Mouse (Mus musculus): Measurements from ENCODE around the gene Btbd7. TPM values are rescaled to one million over a fixed set of nuclear protein-coding genes. Genes with fewer than 3 reads are reported as not detected.

Gene Btbd7
- 18.4 and 20.6 TPM in 2 replicates for polyA plus RNA-seq (2015; fragmentation: Nextera tagmentation; extraction: Ambion mirVana)

GRCm38 (mm10) chr12:102878031-102878823 is at the start of gene Btbd7:
Gene Btbd7 (minus strand): TSS chr12:102878471.
- WGBS = under 1% methylated on average over 62 of the region's 95 CpGs

DNA sequence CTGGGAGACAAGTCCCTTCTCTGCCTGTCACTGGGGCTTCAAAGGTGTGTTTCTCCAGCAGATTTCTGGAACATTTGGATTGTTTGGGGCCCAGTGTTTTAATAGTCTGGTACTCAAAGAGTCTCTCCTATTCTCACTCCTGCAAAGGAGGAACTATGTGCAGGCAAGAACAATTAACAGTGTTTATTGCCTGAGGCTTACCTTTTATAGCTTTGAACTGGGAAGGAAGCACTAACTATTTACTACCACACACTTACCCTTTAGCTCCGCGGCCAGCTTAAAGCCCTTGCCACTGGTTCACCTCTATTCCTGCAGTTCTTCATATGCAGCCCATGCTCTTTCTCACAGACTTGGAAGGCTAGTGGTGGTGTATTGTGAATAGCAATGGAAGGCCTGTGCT is 37.8 kb upstream of the Btbd7 start:
- H3K27ac ChIP-seq = no peak overlapping the region
- no peaks in the 10 kb centered on the region for H3K9me3 ChIP-seq
- H3K27me3 ChIP-seq = no peaks in the 10 kb centered on the region
- H3K4me1 ChIP-seq = no peaks in the 10 kb centered on the region
- no peaks in the 10 kb centered on the region for H3K36me3 ChIP-seq
- 86% methylated on average over 2 of the region's 2 CpGs for WGBS
- ATAC-seq (ENCODE audit: borderline replicate concordance, extremely low read depth, low FRiP score, low TSS enrichment) = no peak
- H3K4me3 ChIP-seq = no peak overlapping the region
- H3K4me2 ChIP-seq = no peak overlapping the region
- no peak overlapping the region for H3K9ac ChIP-seq

More at GRCm38 (mm10) chr12:102878031-102878823, at the start of gene Btbd7:
- Histone ChIP-seq H3K27ac (peak within 1 kb of the TSS; percentile 95), H3K4me3 (peak within 1 kb of the TSS; percentile 96), H3K36me3 (no peaks in the 10 kb centered on the region), H3K9me3 (no peaks in the 10 kb centered on the region), H3K27me3 (no peaks in the 10 kb centered on the region), H3K4me2 (peak within 1 kb of the TSS; percentile 69), H3K9ac (peak within 1 kb of the TSS; percentile 91), H3K4me1 (peaks cover 17% of the 10 kb centered on the region)
- ATAC-seq (ENCODE audit: borderline replicate concordance, extremely low read depth, low FRiP score, low TSS enrichment) = peak; percentile 97

DNA sequence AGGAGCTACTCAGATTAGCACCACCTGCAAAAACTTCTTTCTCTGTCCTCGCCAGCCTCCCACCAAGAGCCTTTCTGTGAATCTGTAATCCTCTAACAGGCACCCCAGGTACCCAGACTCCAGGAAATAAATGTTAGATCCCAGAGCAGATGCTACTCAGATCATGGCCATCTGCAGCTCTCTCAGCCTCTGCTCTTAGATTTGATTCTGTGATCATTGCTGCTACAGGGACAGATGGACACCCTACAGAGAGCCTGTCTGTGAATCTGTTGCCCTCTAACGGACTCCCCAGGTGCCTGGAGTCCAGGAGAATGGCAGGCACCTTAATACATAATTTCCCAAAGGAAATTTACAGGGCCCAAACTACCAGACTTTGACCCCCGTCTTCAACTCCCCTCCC is 29.9 kb upstream of the Btbd7 start:
- H3K27ac ChIP-seq = no peak overlapping the region
- no peaks in the 10 kb centered on the region for H3K4me1 ChIP-seq
- no peak for ATAC-seq (ENCODE audit: borderline replicate concordance, extremely low read depth, low FRiP score, low TSS enrichment)
- no peaks in the 10 kb centered on the region for H3K9me3 ChIP-seq
- H3K9ac ChIP-seq = no peak overlapping the region
- H3K36me3 ChIP-seq = no peaks in the 10 kb centered on the region
- WGBS = 49% methylated on average over 3 of the region's 3 CpGs
- no peak overlapping the region for H3K4me2 ChIP-seq
- H3K4me3 ChIP-seq = no peak overlapping the region
- no peaks in the 10 kb centered on the region for H3K27me3 ChIP-seq

DNA sequence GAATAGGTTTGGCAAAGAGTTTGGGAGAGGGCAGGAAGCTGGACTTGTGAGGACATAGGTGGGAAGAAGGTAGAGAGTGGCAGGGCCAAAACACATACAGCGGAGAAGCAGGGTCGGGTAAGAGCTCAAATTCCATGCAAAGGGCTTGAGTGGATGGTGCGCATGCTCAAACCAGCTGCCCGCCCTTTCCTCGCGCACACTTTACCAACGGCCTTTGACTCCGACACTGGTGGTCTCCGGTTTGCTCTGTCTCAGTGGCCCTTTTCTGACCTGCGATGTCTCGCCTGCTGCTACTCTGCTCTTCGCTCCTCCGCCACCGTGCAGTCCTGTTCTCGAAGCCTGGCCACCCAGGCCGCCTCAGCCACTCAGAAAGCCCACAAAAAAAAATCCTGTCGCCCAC is 20.8 kb upstream of the Btbd7 start, which contains the start of gene Cox8c:
Cox8c (plus strand) TSS at position 226 of the 400 bp plus-strand sequence.
- Histone ChIP-seq H3K9me3 (no peaks in the 10 kb centered on the region), H3K36me3 (no peaks in the 10 kb centered on the region), H3K4me1 (no peaks in the 10 kb centered on the region), H3K9ac (no peak within 1 kb of the TSS), H3K27ac (no peak within 1 kb of the TSS), H3K27me3 (no peaks in the 10 kb centered on the region), H3K4me2 (no peak within 1 kb of the TSS), H3K4me3 (no peak within 1 kb of the TSS)
- ATAC-seq (ENCODE audit: borderline replicate concordance, extremely low read depth, low FRiP score, low TSS enrichment) = no peak
- 85% methylated on average over 17 of the region's 17 CpGs for WGBS

- no peak overlapping the region for H3K9ac ChIP-seq
- no peak overlapping the region for H3K4me3 ChIP-seq
- WGBS = 70% methylated on average over 5 of the region's 5 CpGs
- no peak for ATAC-seq (ENCODE audit: borderline replicate concordance, extremely low read depth, low FRiP score, low TSS enrichment)
- no peaks in the 10 kb centered on the region for H3K4me1 ChIP-seq
- H3K36me3 ChIP-seq = no peaks in the 10 kb centered on the region
- no peak overlapping the region for H3K27ac ChIP-seq
- no peaks in the 10 kb centered on the region for H3K27me3 ChIP-seq
- no peaks in the 10 kb centered on the region for H3K9me3 ChIP-seq
- H3K4me2 ChIP-seq = no peak overlapping the region
Observed at GRCm38 (mm10) chr12:102888568-102888967, 10.3 kb upstream of the Btbd7 start.

GRCm38 (mm10) chr12:102887366-102887765 is 9.1 kb upstream of the Btbd7 start:
- Histone ChIP-seq H3K4me2 (no peak overlapping the region), H3K9ac (no peak overlapping the region), H3K4me3 (no peak overlapping the region), H3K9me3 (no peaks in the 10 kb centered on the region), H3K4me1 (no peaks in the 10 kb centered on the region), H3K27ac (no peak overlapping the region), H3K36me3 (no peaks in the 10 kb centered on the region), H3K27me3 (no peaks in the 10 kb centered on the region)
- ATAC-seq (ENCODE audit: borderline replicate concordance, extremely low read depth, low FRiP score, low TSS enrichment) = no peak
- 58% methylated on average over 10 of the region's 10 CpGs for WGBS

DNA sequence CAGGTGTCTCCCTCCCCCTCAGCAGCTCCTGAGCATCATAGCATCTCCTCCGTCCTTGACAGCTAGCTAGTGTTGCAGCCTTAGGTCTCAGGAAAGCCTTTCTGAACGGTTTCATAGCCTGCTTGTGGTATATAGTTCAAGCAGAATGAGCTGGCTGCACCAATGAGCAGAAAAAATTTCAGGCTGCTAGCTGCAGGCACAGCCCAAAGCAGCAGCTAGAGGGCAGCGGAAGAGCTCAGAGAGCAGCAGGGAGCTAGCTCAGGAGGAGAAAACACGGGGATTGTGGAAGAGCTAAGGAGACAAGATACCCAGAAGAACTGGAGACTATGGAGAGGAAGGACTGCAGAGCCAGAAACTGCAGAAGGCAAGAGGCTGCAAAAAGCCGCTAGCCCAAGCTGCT is 7.5 kb upstream of the Btbd7 start:
- H3K36me3 ChIP-seq = no peaks in the 10 kb centered on the region
- no peaks in the 10 kb centered on the region for H3K27me3 ChIP-seq
- no peak overlapping the region for H3K9ac ChIP-seq
- no peak overlapping the region for H3K4me2 ChIP-seq
- H3K4me3 ChIP-seq = no peak overlapping the region
- WGBS = 19% methylated on average over 5 of the region's 5 CpGs
- no peak for ATAC-seq (ENCODE audit: borderline replicate concordance, extremely low read depth, low FRiP score, low TSS enrichment)
- H3K9me3 ChIP-seq = no peaks in the 10 kb centered on the region
- no peaks in the 10 kb centered on the region for H3K4me1 ChIP-seq
- H3K27ac ChIP-seq = no peak overlapping the region

GRCm38 (mm10) chr12:102878901-102879300 is 630 bp upstream of the Btbd7 start:
- Histone ChIP-seq H3K9ac (peak overlapping the region; percentile 60; the same call in 1 of the 2 replicates), H3K27ac (peak overlapping the region; percentile 58), H3K9me3 (no peaks in the 10 kb centered on the region), H3K27me3 (no peaks in the 10 kb centered on the region), H3K36me3 (no peaks in the 10 kb centered on the region), H3K4me2 (peak overlapping the region; percentile 69), H3K4me1 (peaks cover 17% of the 10 kb centered on the region), H3K4me3 (peak overlapping the region; percentile 96)
- no peak for ATAC-seq (ENCODE audit: borderline replicate concordance, extremely low read depth, low FRiP score, low TSS enrichment)
- 13% methylated on average over 7 of the region's 7 CpGs for WGBS

DNA sequence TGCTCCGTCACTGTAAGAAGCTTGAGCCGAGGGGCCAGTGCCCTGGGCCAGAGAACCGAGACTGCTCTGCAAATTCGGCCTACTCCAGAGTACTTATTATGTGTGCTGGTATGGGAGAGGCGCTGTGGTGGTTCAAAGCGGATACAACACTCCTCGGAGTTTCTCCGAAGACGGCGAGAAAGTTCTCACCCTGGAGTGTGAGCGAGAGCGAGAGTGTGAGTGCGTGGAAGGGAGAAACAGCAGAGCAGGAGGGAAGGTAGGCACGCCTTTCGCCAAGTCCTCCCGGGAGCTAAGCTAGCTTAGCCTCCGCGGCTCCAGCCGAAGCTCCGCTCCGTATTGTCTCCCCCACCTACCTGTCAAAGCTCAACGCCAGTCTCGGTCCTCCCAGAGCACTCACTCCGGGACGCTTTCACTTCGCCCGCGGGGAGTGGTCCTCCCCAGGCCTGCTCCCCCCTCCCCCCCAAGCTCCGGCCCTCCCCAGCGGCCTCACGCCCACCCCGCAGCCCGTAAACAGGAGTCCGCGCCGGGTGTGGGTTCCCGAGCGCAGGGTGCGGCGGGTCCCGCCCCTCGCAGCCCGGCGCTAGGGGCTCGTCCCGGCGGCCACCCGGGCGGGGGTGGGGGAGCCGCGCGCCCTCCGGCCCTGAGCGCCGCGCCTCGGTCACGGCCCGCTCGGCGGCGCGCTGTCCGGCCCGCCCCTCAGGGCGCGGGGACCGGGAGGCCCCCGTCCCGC is 805 bp downstream of the Btbd7 start:
- no peaks in the 10 kb centered on the region for H3K36me3 ChIP-seq
- under 1% methylated on average over 49 of the region's 70 CpGs for WGBS

DNA sequence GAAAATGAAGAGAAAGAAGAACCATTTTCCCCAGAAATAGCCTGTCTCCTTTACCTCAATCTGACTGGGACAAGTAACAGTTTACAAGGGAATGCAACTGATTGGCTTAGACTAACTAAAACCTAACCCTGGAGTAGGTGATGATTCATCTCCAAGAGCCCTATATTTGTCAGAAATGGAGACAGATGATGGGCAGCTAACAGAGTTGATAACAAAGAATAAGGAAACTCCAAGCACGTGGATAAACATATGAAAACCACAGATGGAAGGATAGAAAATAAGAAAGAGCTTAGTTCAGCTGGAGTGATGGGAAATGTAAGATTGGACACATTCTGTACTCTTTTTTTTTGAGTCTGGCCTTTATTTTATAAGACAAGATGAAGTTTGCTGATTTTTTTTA is 7.7 kb downstream of the Btbd7 start:
- no peaks in the 10 kb centered on the region for H3K36me3 ChIP-seq
- ATAC-seq (ENCODE audit: borderline replicate concordance, extremely low read depth, low FRiP score, low TSS enrichment) = no peak
- no peak overlapping the region for H3K4me3 ChIP-seq
- H3K27ac ChIP-seq = no peak overlapping the region
- WGBS = 76% methylated on average over 1 of the region's 1 CpGs
- H3K9ac ChIP-seq = no peak overlapping the region
- no peak overlapping the region for H3K4me2 ChIP-seq
- peaks cover 1% of the 10 kb centered on the region; the same call in 1 of the 2 replicates for H3K4me1 ChIP-seq
- H3K9me3 ChIP-seq = no peaks in the 10 kb centered on the region
- H3K27me3 ChIP-seq = no peaks in the 10 kb centered on the region

More for the DNA sequence above, 805 bp downstream of the Btbd7 start:
- H3K27ac ChIP-seq = peak overlapping the region; percentile 95
- peak overlapping the region; percentile 96 for H3K4me3 ChIP-seq
- peak overlapping the region; percentile 91 for H3K9ac ChIP-seq
- peak overlapping the region; percentile 66 for H3K4me2 ChIP-seq
- H3K4me1 ChIP-seq = peaks cover 17% of the 10 kb centered on the region
- peak; percentile 83 for ATAC-seq (ENCODE audit: borderline replicate concordance, extremely low read depth, low FRiP score, low TSS enrichment)
- no peaks in the 10 kb centered on the region for H3K27me3 ChIP-seq
- H3K9me3 ChIP-seq = no peaks in the 10 kb centered on the region

DNA sequence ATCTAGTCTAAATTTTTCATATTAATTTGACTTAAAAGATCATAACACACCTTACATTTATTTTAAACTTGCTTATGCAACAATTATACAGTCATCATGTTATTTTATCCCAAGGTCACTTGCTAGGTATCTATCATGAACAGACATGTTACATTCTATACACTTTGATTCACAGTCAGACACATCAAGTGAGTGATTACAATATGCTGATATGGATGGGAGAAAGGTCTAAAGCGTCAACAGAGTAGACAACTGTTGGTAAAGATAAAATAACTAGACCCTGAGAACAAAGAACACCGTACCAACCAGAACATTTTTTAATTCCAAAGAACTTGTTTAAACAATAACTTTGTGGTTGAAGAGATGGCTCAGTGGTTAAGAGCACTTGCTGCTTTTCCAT is 8.5 kb downstream of the Btbd7 start:
- Histone ChIP-seq H3K36me3 (no peaks in the 10 kb centered on the region), H3K9me3 (no peaks in the 10 kb centered on the region), H3K9ac (no peak overlapping the region), H3K4me3 (no peak overlapping the region), H3K27ac (no peak overlapping the region), H3K4me2 (no peak overlapping the region), H3K4me1 (no peaks in the 10 kb centered on the region), H3K27me3 (no peaks in the 10 kb centered on the region)
- 84% methylated on average over 2 of the region's 2 CpGs for WGBS
- ATAC-seq (ENCODE audit: borderline replicate concordance, extremely low read depth, low FRiP score, low TSS enrichment) = no peak

DNA sequence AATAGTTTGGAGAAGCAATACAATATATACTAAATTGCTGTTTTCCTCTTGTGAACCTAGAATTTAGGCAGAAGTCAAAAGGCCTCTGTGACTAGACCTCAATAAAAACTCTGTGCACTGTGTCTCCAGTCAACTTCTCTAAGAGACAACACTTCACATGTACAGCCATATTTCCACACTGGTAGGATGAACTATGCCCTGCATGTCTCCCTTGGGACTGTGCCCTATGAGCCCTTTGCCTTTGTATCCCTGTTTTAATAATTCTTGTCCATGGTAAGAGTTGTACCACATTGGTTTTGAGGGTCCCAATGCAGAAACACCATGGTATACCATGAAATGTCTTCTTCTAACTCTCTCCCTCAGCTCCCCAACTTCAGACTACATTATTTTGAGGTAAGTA is 17.5 kb downstream of the Btbd7 start:
- ATAC-seq (ENCODE audit: borderline replicate concordance, extremely low read depth, low FRiP score, low TSS enrichment) = no peak
- Histone ChIP-seq H3K9ac (no peak overlapping the region), H3K36me3 (no peaks in the 10 kb centered on the region), H3K9me3 (no peaks in the 10 kb centered on the region), H3K4me3 (no peak overlapping the region), H3K4me2 (no peak overlapping the region), H3K27ac (no peak overlapping the region), H3K27me3 (no peaks in the 10 kb centered on the region), H3K4me1 (no peaks in the 10 kb centered on the region)
